Mouse (Mus musculus) lung, postnatal 0 days (tissue): ENCODE data around the gene Ankrd44.

Experiments used
- CTCF ChIP-seq: IDR thresholded peaks from 2 replicates; pipeline ENCODE4 v1.5.1; 2016; ENCODE audit warnings: antibody characterized with exemption, mild to moderate bottlenecking
- EP300 ChIP-seq: IDR thresholded peaks from 2 replicates; pipeline ENCODE4 v1.6.1; 2016; ENCODE audit warnings: antibody characterized with exemption, mild to moderate bottlenecking, control low read depth

DNA sequence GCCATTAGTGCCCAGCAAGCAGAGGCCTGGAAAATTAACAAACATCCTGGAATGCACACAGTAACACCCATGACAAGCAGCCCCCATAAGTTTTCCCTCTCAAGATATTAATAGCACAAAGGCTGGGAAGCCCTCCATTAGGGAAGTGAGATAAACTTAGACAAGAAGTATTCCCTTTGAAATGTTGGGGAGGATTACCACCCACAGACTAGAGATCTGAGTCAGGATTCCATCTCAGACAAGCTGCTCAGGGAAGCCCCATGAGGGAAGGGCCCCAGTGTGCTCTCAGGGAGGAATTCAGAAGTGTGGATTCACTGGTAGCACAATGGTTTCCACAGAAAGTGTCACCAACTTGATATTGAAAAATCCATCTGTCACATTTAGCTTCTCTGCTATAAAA lies 223.3 kb downstream of the Ankrd44 start:
- TF ChIP-seq CTCF = no peak
- no peak for TF ChIP-seq EP300
